Mouse (Mus musculus) neural tube, embryonic 11.5 days (tissue): ENCODE measurements around the gene Lrrc32. TPM values are rescaled to one million over a fixed set of nuclear protein-coding genes. Genes with fewer than 3 reads are reported as not detected.

Source experiments
- ATAC-seq: fragments of 200-750 bp; cut with Nextera tagmentation; 2 replicates; pipeline ENCODE4 v1.8.0; 2017; ENCODE audit warnings: moderate number of reproducible peaks, mild to moderate bottlenecking, moderate TSS enrichment, moderate library complexity; ENCODE audit not compliant: insufficient read depth, low FRiP score, low TSS enrichment
- DNase-seq: peaks from one replicate; pipeline ENCODE4 v3.0.0-alpha.2; 2015; ENCODE audit warnings: low spot score
- H3K27ac ChIP-seq: fragments of 300-500 bp; sonication (generic); 2 replicates; pipeline ENCODE4 v1.5.1; 2014; ENCODE audit warnings: low read depth, mild to moderate bottlenecking, low read length
- H3K27me3 ChIP-seq: fragments of 300-500 bp; sonication (generic); 2 replicates; pipeline ENCODE4 v1.6.1; 2014; ENCODE audit warnings: mild to moderate bottlenecking, low read length, mixed read lengths; ENCODE audit not compliant: control insufficient read depth, insufficient read depth
- H3K36me3 ChIP-seq: fragments of 300-500 bp; sonication (generic); 2 replicates; pipeline ENCODE4 v1.6.1; 2014; ENCODE audit warnings: mild to moderate bottlenecking, low read length, moderate library complexity, mixed read lengths; ENCODE audit not compliant: control insufficient read depth, insufficient read depth
- H3K4me1 ChIP-seq: fragments of 300-500 bp; sonication (generic); 2 replicates; pipeline ENCODE4 v1.6.1; 2014; ENCODE audit warnings: low read length, mixed read lengths; ENCODE audit not compliant: control insufficient read depth, insufficient read depth
- H3K4me2 ChIP-seq: fragments of 300-500 bp; sonication (generic); 2 replicates; pipeline ENCODE4 v1.6.1; 2014; ENCODE audit warnings: low read depth, mild to moderate bottlenecking, moderate library complexity
- H3K4me3 ChIP-seq: fragments of 300-500 bp; sonication (generic); 2 replicates; pipeline ENCODE4 v1.5.1; 2014; ENCODE audit warnings: low read depth, low read length
- H3K9ac ChIP-seq: fragments of 300-500 bp; sonication (generic); 2 replicates; pipeline ENCODE4 v1.6.1; 2014; ENCODE audit warnings: mild to moderate bottlenecking, low read length
- H3K9me3 ChIP-seq: fragments of 300-500 bp; sonication (generic); 2 replicates; pipeline ENCODE4 v1.6.1; 2016; ENCODE audit warnings: low read length; ENCODE audit not compliant: control insufficient read depth
- WGBS: fragments of 180-500 bp; shearing (Covaris S2); extraction: QIAGEN DNeasy Blood & Tissue Kit; methylation state at CpG from one replicate; pipeline ENCODE4 v1.1.7; 2014; 5-methylcytosine and 5-hydroxymethylcytosine counted together
- polyA plus RNA-seq: library from polyadenylated mRNA; unstranded; fragments of >200 nt; fragmentation: Nextera tagmentation; extraction: Ambion mirVana; gene quantifications from 2 replicates; pipeline ENCODE4 v1.2.1, GENCODE M21; 2014

The Lrrc32 gene
- polyA plus RNA-seq, 1 experiment from 2014 or later, result 6.4 TPM

DNA sequence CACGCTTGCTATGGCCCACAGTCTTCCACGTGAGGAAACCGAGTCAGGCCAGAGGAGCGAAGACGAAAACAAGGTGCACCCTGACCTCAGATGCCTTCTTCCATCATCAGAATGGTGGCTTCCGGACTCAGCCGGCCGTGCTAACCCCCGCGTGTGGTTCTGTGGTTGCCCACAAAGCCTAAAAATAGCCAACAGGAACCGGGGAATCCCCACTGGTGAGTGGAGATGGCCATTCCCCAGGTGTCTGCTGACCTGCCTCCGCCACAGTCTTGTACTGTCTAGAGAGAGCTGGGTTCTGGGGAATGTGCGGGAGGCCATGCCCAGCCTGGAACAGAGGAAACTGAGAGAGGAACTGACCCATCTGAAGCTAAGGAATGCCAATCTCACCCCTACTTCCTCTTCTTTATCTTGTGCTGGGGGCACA, 45.4 kb downstream of the Lrrc32 start:
- no peaks in the 10 kb centered on the region; the same call in 1 of the 2 replicates for H3K36me3 ChIP-seq
- no peak for DNase-seq
- no peak for ATAC-seq
- no peak overlapping the region for H3K4me2 ChIP-seq
- H3K9me3 ChIP-seq, result 0 out of 2 replicates have a peak, but pooled peaks cover 2% of the 10 kb centered on the region
- no peaks in the 10 kb centered on the region for H3K27me3 ChIP-seq
- H3K27ac ChIP-seq, result no peak overlapping the region
- peaks cover 6% of the 10 kb centered on the region for H3K4me1 ChIP-seq
- H3K9ac ChIP-seq, result no peak overlapping the region
- WGBS, result 90% methylated on average over 13 of the region's 13 CpGs
- H3K4me3 ChIP-seq, result no peak overlapping the region

DNA sequence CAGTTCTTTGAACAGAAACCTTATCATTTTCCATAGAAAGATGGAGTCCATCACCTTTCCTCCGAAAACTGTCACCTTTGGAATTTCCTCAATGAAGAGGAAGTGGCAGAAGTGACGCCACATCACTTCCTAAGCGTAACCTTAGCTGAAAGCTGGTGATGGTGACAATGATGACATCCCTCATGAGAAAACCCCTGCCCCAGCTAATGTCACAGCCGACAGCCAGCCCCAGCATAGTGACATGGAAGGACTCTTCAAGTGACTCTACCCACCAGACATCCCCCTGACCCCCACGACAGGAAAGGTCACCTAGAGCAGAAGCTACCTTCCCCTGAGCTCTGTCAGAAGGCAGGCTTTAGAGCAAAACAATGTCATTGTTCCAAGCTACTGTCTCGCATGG, 46.1 kb downstream of the Lrrc32 start:
- Histone ChIP-seq H3K27me3 (no peaks in the 10 kb centered on the region), H3K27ac (no peak overlapping the region)
- 87% methylated on average over 6 of the region's 6 CpGs for WGBS

DNA sequence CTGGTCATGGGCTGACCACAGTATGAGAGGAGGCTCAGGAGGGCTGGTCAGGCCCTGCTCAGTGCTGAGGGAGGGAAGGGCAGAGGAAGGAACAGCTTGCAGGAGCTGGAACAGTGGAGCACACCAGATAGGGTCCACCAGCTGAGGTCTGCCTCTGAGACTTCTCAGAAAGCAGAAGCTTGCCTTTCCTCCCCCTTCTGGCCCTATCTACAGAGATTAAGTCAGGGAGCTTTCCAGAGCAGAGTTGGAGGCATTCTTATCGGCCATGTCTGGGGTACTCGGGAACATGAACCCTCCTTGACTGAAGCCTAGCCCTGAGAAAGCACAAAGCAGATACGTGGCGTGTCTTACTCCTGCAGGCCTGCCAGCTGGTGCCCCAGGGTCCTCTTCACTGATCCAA, 46.8 kb downstream of the Lrrc32 start:
- Histone ChIP-seq H3K27me3 (no peaks in the 10 kb centered on the region), H3K9me3 (0 out of 2 replicates have a peak, but pooled peaks cover 2% of the 10 kb centered on the region), H3K4me1 (peaks cover 6% of the 10 kb centered on the region), H3K27ac (no peak overlapping the region), H3K9ac (no peak overlapping the region), H3K4me2 (no peak overlapping the region), H3K36me3 (no peaks in the 10 kb centered on the region; the same call in 1 of the 2 replicates), H3K4me3 (no peak overlapping the region)
- ATAC-seq, result no peak
- DNase-seq, result no peak
- WGBS, result 93% methylated on average over 4 of the region's 4 CpGs

More for the DNA sequence above, 46.1 kb downstream of the Lrrc32 start:
- H3K4me3 ChIP-seq, result no peak overlapping the region
- peaks cover 6% of the 10 kb centered on the region for H3K4me1 ChIP-seq
- ATAC-seq (no peak), DNase-seq (no peak)
- H3K36me3 ChIP-seq, result no peaks in the 10 kb centered on the region; the same call in 1 of the 2 replicates
- 0 out of 2 replicates have a peak, but pooled peaks cover 2% of the 10 kb centered on the region for H3K9me3 ChIP-seq
- H3K9ac ChIP-seq, result no peak overlapping the region
- H3K4me2 ChIP-seq, result no peak overlapping the region

DNA sequence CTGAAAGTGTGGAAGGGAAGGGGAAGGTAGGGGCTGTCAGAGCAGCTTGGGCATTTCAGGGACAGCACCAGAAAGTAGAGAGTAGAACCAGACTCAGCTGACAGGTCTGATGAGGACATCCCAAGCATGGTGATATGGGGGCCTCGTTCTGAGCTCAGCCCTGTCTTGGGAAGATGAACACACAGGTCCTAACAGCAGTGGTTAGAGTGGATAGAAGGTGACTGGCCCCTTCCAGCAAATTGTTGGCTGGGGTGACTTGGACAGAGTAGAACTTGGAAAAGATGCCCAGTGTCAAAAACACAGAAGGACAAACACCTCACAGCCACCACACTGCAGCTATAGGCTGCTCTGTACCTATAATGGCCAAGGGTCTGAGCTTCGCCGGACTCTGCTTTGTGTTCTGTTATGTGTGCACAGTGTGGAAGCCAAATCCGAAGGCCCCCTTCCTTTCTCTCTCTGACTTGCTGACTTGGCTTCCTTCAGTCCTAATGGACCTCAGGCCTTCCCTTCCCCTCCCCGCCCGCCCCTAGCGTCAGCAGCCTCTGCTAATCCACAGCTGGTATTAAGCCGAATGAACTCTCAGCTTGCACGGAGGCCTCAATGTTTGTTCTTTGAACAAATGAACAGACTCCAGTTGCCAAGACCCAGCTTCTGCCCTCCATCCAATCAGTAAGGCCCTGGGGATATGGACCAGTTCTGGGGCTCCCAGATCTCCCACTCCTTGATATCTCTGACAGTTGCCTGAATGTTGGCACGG, 48.3 kb downstream of the Lrrc32 start:
- H3K4me2 ChIP-seq, result no peak overlapping the region
- H3K4me1 ChIP-seq, result peaks cover 6% of the 10 kb centered on the region
- 39% methylated on average over 10 of the region's 10 CpGs for WGBS

DNA sequence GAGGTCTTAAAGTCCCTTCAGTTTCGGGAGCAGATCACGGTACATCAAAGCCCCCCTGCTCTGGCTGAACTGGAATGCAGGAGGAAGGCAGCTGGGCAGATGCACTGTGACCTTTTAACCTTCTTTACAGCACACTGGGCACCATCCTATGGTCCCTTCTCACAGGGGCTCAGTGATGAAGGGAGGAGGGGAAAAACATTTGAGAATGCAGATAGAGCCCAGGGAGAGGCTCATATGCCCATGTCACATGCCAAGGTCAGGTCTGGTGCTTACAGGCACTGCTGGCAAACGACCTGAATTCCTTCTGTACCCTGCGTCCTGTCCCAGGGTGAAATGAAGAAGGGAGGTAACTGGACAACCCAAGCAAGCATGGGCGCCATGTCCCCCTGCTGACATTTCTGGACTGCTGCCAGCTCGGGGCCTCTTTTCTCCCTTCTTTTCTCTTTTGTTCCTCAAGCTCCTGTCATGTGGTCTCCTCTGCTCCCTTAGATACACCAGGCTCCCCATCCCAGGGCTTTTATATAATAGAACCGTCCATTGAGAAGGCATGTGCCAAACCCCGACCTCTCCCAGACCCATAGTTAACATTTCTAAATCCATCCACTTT, 49.0 kb downstream of the Lrrc32 start:
- no peak overlapping the region for H3K9ac ChIP-seq
- ATAC-seq (no peak), DNase-seq (no peak)
- 31% methylated on average over 8 of the region's 8 CpGs for WGBS
- no peak overlapping the region for H3K4me2 ChIP-seq
- no peaks in the 10 kb centered on the region; the same call in 1 of the 2 replicates for H3K36me3 ChIP-seq
- H3K27ac ChIP-seq, result 0 out of 2 replicates have a peak overlapping the region, but pooled peaks have one; percentile 27
- H3K4me3 ChIP-seq, result no peak overlapping the region
- H3K4me1 ChIP-seq, result peaks cover 6% of the 10 kb centered on the region
- no peaks in the 10 kb centered on the region for H3K27me3 ChIP-seq
- 0 out of 2 replicates have a peak, but pooled peaks cover 2% of the 10 kb centered on the region for H3K9me3 ChIP-seq

More for the DNA sequence above, 48.3 kb downstream of the Lrrc32 start:
- no peak for DNase-seq
- no peak for ATAC-seq
- Histone ChIP-seq H3K27me3 (no peaks in the 10 kb centered on the region), H3K9ac (no peak overlapping the region), H3K4me3 (no peak overlapping the region), H3K9me3 (0 out of 2 replicates have a peak, but pooled peaks cover 2% of the 10 kb centered on the region), H3K27ac (no peak overlapping the region), H3K36me3 (no peaks in the 10 kb centered on the region; the same call in 1 of the 2 replicates)

- ATAC-seq (no peak), DNase-seq (no peak)
- Histone ChIP-seq H3K4me1 (peaks cover 6% of the 10 kb centered on the region), H3K9me3 (no peaks in the 10 kb centered on the region), H3K4me2 (no peak overlapping the region), H3K9ac (no peak overlapping the region), H3K27ac (no peak overlapping the region), H3K27me3 (no peaks in the 10 kb centered on the region), H3K4me3 (no peak overlapping the region), H3K36me3 (no peaks in the 10 kb centered on the region; the same call in 1 of the 2 replicates)
- WGBS, result 78% methylated on average over 2 of the region's 2 CpGs
Observed at GRCm38 (mm10) chr7:98540879-98541278, 51.8 kb downstream of the Lrrc32 start.

- DNase-seq, result no peak
- 95% methylated on average over 5 of the region's 5 CpGs for WGBS
- no peak overlapping the region for H3K27ac ChIP-seq
Observed at GRCm38 (mm10) chr7:98541564-98541963, 52.5 kb downstream of the Lrrc32 start.

GRCm38 (mm10) chr7:98542267-98542666, 53.2 kb downstream of the Lrrc32 start:
- no peaks in the 10 kb centered on the region for H3K36me3 ChIP-seq
- no peak overlapping the region for H3K4me3 ChIP-seq
- no peak overlapping the region for H3K9ac ChIP-seq
- H3K27ac ChIP-seq, result no peak overlapping the region
- H3K4me2 ChIP-seq, result no peak overlapping the region
- H3K9me3 ChIP-seq, result no peaks in the 10 kb centered on the region
- H3K4me1 ChIP-seq, result peaks cover 6% of the 10 kb centered on the region
- ATAC-seq (no peak), DNase-seq (no peak)
- H3K27me3 ChIP-seq, result no peaks in the 10 kb centered on the region
- WGBS, result 93% methylated on average over 3 of the region's 3 CpGs

More at GRCm38 (mm10) chr7:98541564-98541963, 52.5 kb downstream of the Lrrc32 start:
- Histone ChIP-seq H3K27me3 (no peaks in the 10 kb centered on the region), H3K9me3 (no peaks in the 10 kb centered on the region), H3K36me3 (no peaks in the 10 kb centered on the region; the same call in 1 of the 2 replicates), H3K4me3 (no peak overlapping the region), H3K9ac (no peak overlapping the region), H3K4me1 (peaks cover 6% of the 10 kb centered on the region), H3K4me2 (no peak overlapping the region)
- ATAC-seq, result no peak
